Mouse (Mus musculus) testis, adult 2 months (tissue): ENCODE results near the gene Pde4d.

ENCODE experiments used
- CTCF ChIP-seq: fragments of 200-500 bp; IDR thresholded peaks from 2 replicates; pipeline ENCODE4 v1.5.1; 2012; ENCODE audit warnings: low read depth, mild to moderate bottlenecking, inconsistent platforms, low read length, moderate library complexity; ENCODE audit not compliant: control insufficient read depth, insufficient read depth, insufficient replicate concordance
- POLR2A ChIP-seq: fragments of 200-500 bp; IDR thresholded peaks from 2 replicates; pipeline ENCODE4 v1.6.1; 2012; ENCODE audit warnings: low read depth, mild to moderate bottlenecking, inconsistent platforms, low read length, moderate library complexity; ENCODE audit not compliant: control insufficient read depth

GRCm38 (mm10) chr13:109615213-109615784, 1165.6 kb downstream of the Pde4d start:
- TF ChIP-seq POLR2A, result no peak
- no peak for TF ChIP-seq CTCF
